Mouse (Mus musculus): ENCODE results near the gene Plekha3.

DNA sequence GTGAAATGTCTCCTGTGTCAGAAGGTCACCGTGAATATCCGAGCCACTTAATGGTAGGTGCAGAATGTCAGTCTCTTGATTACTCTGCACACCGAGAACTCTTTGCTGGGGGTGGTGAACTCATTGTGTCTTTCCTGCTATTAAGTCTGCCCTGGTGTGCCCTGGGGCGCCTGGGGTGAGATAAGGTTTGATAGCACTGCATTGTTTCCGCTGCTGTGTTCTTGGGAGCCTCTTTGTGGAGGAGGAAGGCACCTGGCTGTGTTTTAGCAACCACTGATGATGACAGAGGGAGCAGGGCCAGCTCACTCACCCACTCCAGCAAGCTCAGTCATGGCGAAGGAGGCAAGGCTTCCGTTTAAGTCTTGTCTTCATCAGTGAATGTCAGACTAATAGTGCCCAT, 13.1 kb downstream of the Plekha3 start:
- TF ChIP-seq EP300 (IDR thresholded peaks at IDR 0.05; ENCODE audit: insufficient read depth, low read depth, low read length) (no peak), POLR2A (IDR thresholded peaks at IDR 0.05; ENCODE audit: insufficient read depth, low read length) (no peak), CTCF (IDR thresholded peaks at IDR 0.05; ENCODE audit: low read depth, low read length) (no peak)
